Mouse (Mus musculus): ENCODE measurements at regions not wholly inside any gene's neighbourhood (a gene's known extent, or its start where the extent isn't known, plus 50 kb on each side); places are given as distances from the start of the nearest gene placed in this dataset.
"Not testable (repeated sequence)": the region's sequence is repeated elsewhere in the genome, so short reads cannot be mapped to it uniquely, and the experiment has no call there.

- in situ Hi-C loops (cut with MboI; ENCODE audit: low pct_unique_long_range_greater_than_20kb in 1 of 2, low sequenced_read_pairs in 2 of 2, unreplicated experiment in 1 of 2): no loop called here
Observed at GRCm38 (mm10) chr19:59516957-59517356, 58.8 kb downstream of the Emx2 start.

- in situ Hi-C loops (cut with MboI; ENCODE audit: low pct_unique_long_range_greater_than_20kb in 1 of 2, low sequenced_read_pairs in 2 of 2, unreplicated experiment in 1 of 2): no loop called here
Observed at GRCm38 (mm10) chr19:59519156-59519555, 61.0 kb downstream of the Emx2 start.

- in situ Hi-C loops (cut with MboI; ENCODE audit: low pct_unique_long_range_greater_than_20kb in 1 of 2, low sequenced_read_pairs in 2 of 2, unreplicated experiment in 1 of 2): no loop called here
Observed at GRCm38 (mm10) chr19:59522176-59522575, 64.0 kb downstream of the Emx2 start.

- in situ Hi-C loops (cut with MboI; ENCODE audit: low pct_unique_long_range_greater_than_20kb in 1 of 2, low sequenced_read_pairs in 2 of 2, unreplicated experiment in 1 of 2): no loop called here
Observed at GRCm38 (mm10) chr19:59523356-59523755, 65.2 kb downstream of the Emx2 start.

GRCm38 (mm10) chr19:59564101-59564500 lies 105.9 kb downstream of the Emx2 start:
- in situ Hi-C loops (cut with MboI; ENCODE audit: low pct_unique_long_range_greater_than_20kb in 1 of 2, low sequenced_read_pairs in 2 of 2, unreplicated experiment in 1 of 2): no loop called here

- in situ Hi-C loops (cut with MboI; ENCODE audit: low pct_unique_long_range_greater_than_20kb in 1 of 2, low sequenced_read_pairs in 2 of 2, unreplicated experiment in 1 of 2): no loop called here
Observed at GRCm38 (mm10) chr19:59568907-59569306, 110.7 kb downstream of the Emx2 start.

- in situ Hi-C loops (cut with MboI; ENCODE audit: low pct_unique_long_range_greater_than_20kb in 1 of 2, low sequenced_read_pairs in 2 of 2, unreplicated experiment in 1 of 2): not testable (repeated sequence)
Observed at GRCm38 (mm10) chr19:59569590-59569989, 111.4 kb downstream of the Emx2 start.

GRCm38 (mm10) chr19:59574346-59574745 lies 116.2 kb downstream of the Emx2 start:
- in situ Hi-C loops (cut with MboI; ENCODE audit: low pct_unique_long_range_greater_than_20kb in 1 of 2, low sequenced_read_pairs in 2 of 2, unreplicated experiment in 1 of 2): no loop called here

GRCm38 (mm10) chr19:59577886-59578285 lies 119.7 kb downstream of the Emx2 start:
- in situ Hi-C loops (cut with MboI; ENCODE audit: low pct_unique_long_range_greater_than_20kb in 1 of 2, low sequenced_read_pairs in 2 of 2, unreplicated experiment in 1 of 2): no loop called here

- in situ Hi-C loops (cut with MboI; ENCODE audit: low pct_unique_long_range_greater_than_20kb in 1 of 2, low sequenced_read_pairs in 2 of 2, unreplicated experiment in 1 of 2): no loop called here
Observed at GRCm38 (mm10) chr19:59579676-59580075, 121.5 kb downstream of the Emx2 start.

GRCm38 (mm10) chr19:59585835-59586234 lies 127.7 kb downstream of the Emx2 start:
- in situ Hi-C loops (cut with MboI; ENCODE audit: low pct_unique_long_range_greater_than_20kb in 1 of 2, low sequenced_read_pairs in 2 of 2, unreplicated experiment in 1 of 2): no loop called here

GRCm38 (mm10) chr19:59587303-59587702 lies 129.1 kb downstream of the Emx2 start:
- in situ Hi-C loops (cut with MboI; ENCODE audit: low pct_unique_long_range_greater_than_20kb in 1 of 2, low sequenced_read_pairs in 2 of 2, unreplicated experiment in 1 of 2): no loop called here

- in situ Hi-C loops (cut with MboI; ENCODE audit: low pct_unique_long_range_greater_than_20kb in 1 of 2, low sequenced_read_pairs in 2 of 2, unreplicated experiment in 1 of 2): no loop called here
Observed at GRCm38 (mm10) chr19:59588068-59588522, 129.9 kb downstream of the Emx2 start.

- in situ Hi-C loops (cut with MboI; ENCODE audit: low pct_unique_long_range_greater_than_20kb in 1 of 2, low sequenced_read_pairs in 2 of 2, unreplicated experiment in 1 of 2): no loop called here
Observed at GRCm38 (mm10) chr19:59590021-59590420, 131.8 kb downstream of the Emx2 start.

- in situ Hi-C loops (cut with MboI; ENCODE audit: low pct_unique_long_range_greater_than_20kb in 1 of 2, low sequenced_read_pairs in 2 of 2, unreplicated experiment in 1 of 2): no loop called here
Observed at GRCm38 (mm10) chr19:59592060-59592459, 133.9 kb downstream of the Emx2 start.

GRCm38 (mm10) chr19:59624288-59624795 lies 166.2 kb downstream of the Emx2 start:
- in situ Hi-C loops (cut with MboI; ENCODE audit: low pct_unique_long_range_greater_than_20kb in 1 of 2, low sequenced_read_pairs in 2 of 2, unreplicated experiment in 1 of 2): no loop called here

- in situ Hi-C loops (cut with MboI; ENCODE audit: low pct_unique_long_range_greater_than_20kb in 1 of 2, low sequenced_read_pairs in 2 of 2, unreplicated experiment in 1 of 2): no loop called here
Observed at GRCm38 (mm10) chr19:59627681-59628080, 169.5 kb downstream of the Emx2 start.

- in situ Hi-C loops (cut with MboI; ENCODE audit: low pct_unique_long_range_greater_than_20kb in 1 of 2, low sequenced_read_pairs in 2 of 2, unreplicated experiment in 1 of 2): no loop called here
Observed at GRCm38 (mm10) chr19:59628296-59629160, 170.4 kb downstream of the Emx2 start.

GRCm38 (mm10) chr19:59629161-59629445 lies 170.9 kb downstream of the Emx2 start:
- in situ Hi-C loops (cut with MboI; ENCODE audit: low pct_unique_long_range_greater_than_20kb in 1 of 2, low sequenced_read_pairs in 2 of 2, unreplicated experiment in 1 of 2): no loop called here

- in situ Hi-C loops (cut with MboI; ENCODE audit: low pct_unique_long_range_greater_than_20kb in 1 of 2, low sequenced_read_pairs in 2 of 2, unreplicated experiment in 1 of 2): no loop called here
Observed at GRCm38 (mm10) chr19:59630095-59630494, 171.9 kb downstream of the Emx2 start.

Data from mouse embryonic stem cell (cell line).